Mouse (Mus musculus): ENCODE data around the gene Fbxl14.

Gene Fbxl14

GRCm38 (mm10) chr6:119492630-119493014, 13.2 kb downstream of the Fbxl14 start:
- no peak for DNase-seq (ENCODE audit: low read depth, low spot score)

DNA sequence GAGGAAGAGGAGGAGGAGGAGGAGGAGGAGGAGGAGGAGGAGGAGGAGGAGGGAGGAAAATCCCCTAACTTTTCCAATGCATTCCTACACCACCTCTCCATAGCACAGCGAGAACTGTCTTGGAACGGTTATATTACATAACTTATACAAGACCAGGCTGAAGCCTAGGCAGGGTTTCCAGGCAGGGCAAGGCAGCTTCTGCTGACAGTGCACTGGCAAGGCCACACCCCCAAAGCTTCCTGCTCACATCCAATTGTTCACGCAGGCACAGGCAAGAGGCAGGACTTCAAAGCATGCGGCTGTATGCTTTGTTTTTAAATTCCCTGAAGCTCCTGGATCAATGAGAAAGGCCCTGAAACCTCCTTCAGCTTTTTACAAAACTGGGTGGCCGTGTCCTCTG, 19.8 kb downstream of the Fbxl14 start:
- DNase-seq (ENCODE audit: low read depth, low spot score): no peak

GRCm38 (mm10) chr6:119500086-119500485, 20.6 kb downstream of the Fbxl14 start:
- no peak for DNase-seq (ENCODE audit: low read depth, low spot score)

- no peak for DNase-seq (ENCODE audit: low read depth, low spot score)
Observed at GRCm38 (mm10) chr6:119502031-119502430, 22.6 kb downstream of the Fbxl14 start.

GRCm38 (mm10) chr6:119504756-119505155, 25.3 kb downstream of the Fbxl14 start:
- no peak for DNase-seq (ENCODE audit: low read depth, low spot score)

GRCm38 (mm10) chr6:119505525-119506225, 26.2 kb downstream of the Fbxl14 start:
- DNase-seq (ENCODE audit: low read depth, low spot score): no peak

DNA sequence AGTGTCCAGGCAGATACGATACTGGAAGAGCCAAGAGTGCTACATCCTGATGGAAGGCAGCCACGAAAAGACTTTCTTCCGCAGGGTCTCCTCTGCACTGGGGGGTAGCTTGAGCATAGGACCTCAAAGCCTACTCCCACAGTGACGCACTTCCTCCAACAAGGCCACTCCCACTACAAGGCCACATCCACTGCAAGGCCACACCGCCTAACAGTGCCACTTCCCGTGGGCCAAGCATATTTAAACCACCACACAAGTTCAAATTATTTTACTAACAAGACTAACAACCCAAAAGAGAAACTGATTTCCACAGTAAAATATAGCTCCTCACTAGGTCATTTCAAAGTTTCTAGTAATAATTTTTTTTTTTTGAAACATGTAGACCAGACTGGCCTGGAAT, 28.8 kb downstream of the Fbxl14 start:
- DNase-seq (ENCODE audit: low read depth, low spot score): no peak

GRCm38 (mm10) chr6:119508634-119509375, 29.3 kb downstream of the Fbxl14 start:
- DNase-seq (ENCODE audit: low read depth, low spot score): no peak

DNA sequence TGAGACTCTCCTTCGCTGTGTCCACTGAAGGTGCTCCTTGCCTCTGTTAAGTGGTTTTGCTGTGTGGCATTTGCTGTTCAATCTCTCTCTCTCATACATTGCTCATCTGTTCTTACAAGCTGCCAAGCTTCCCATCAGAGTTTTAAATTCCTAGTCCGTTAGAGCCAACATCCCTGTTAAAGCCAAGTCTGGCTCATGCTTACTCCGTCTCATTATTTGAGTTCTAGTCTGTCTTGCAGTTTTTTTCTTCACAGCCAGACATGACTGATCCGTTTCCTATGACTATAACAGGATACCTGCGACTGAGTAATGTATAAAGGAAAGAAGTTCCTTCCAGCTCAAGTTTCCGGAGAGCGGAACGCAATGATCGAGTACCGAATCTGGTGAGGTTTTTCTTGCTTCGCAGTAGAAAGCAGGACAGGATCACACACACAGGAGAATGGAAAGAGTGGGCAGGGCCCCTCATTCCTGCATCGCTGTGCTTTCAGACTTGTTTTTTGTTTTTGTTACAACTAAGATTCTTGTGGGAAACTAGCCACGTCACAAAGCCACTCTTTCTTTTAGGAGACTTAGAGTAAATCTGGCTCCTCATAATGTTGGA, 30.1 kb downstream of the Fbxl14 start:
- DNase-seq (ENCODE audit: low read depth, low spot score): no peak

GRCm38 (mm10) chr6:119512701-119513100, 33.2 kb downstream of the Fbxl14 start:
- DNase-seq (ENCODE audit: low read depth, low spot score): no peak

- DNase-seq (ENCODE audit: low read depth, low spot score): no peak
Observed at GRCm38 (mm10) chr6:119513452-119513851, 34.0 kb downstream of the Fbxl14 start.

DNA sequence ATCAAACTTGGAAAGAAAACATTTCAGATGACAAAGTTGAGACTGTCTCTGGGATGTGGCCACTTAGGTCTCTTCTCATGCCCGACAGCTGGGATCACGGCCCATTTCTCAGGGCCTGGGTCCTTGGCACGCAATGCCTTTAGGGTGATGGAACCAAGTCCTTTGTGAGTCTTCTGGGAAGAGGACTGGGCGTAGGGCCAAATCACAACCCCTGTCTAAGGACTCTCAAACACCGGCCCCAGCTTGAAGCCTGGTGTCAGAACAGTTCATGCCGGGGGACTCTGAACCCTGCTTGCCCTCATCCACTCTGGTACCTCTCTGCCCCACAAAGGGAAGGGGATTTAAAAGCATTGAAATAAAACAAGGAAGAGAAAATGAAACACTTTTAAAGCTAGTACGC, 34.6 kb downstream of the Fbxl14 start:
- DNase-seq (ENCODE audit: low read depth, low spot score): no peak

DNA sequence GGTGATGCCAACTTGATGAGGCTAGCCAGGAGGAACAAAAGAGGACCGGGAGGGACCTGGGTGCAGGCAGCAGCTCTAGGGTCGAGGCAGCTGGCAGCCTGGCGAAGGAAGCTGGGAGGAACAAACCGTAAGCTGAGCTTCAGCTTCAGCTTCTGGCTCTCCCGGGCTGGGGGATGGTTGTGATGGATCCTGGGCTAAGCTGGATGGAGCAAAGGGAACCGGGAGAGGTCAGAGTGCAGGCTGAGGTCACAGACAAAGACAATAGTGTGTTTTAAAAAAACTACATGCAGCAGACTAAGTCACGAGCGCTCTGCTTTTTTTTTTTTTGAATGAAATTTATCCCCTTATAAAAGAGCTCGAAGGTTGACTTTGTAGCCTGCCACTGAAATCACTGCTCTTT, 41.3 kb downstream of the Fbxl14 start:
- DNase-seq (ENCODE audit: low read depth, low spot score): no peak

DNA sequence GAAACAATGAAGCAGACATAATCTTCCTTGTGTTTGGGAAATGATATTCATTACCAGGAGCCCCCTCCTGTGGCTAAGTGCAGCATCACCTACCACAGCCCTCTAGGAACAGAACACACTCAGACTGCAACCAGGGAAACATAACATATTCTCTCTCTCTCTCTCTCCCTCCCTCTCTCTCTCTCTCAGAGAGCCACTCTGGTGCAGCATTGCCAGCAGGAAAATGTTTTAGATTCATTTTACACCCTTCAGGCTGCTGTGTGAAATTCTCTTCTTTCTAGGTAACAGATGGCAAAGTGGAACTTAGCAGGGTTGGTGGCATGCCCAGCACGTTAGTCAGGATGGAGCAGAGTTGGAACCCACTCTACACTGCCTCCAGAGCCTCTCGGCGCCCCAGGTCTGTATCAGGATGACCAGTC, 42.0 kb downstream of the Fbxl14 start:
- no peak for DNase-seq (ENCODE audit: low read depth, low spot score)

- DNase-seq (ENCODE audit: low read depth, low spot score): no peak
Observed at GRCm38 (mm10) chr6:119521931-119522391, 42.5 kb downstream of the Fbxl14 start.

GRCm38 (mm10) chr6:119526498-119526897, 47.0 kb downstream of the Fbxl14 start:
- DNase-seq (ENCODE audit: low read depth, low spot score): no peak

GRCm38 (mm10) chr6:119529659-119530058, 50.2 kb downstream of the Fbxl14 start:
- DNase-seq (ENCODE audit: low read depth, low spot score): no peak

Measured in retina, postnatal 7 days (tissue).